ENCODE assay signal across 18 mouse cellular contexts in the genomic region with DNA sequence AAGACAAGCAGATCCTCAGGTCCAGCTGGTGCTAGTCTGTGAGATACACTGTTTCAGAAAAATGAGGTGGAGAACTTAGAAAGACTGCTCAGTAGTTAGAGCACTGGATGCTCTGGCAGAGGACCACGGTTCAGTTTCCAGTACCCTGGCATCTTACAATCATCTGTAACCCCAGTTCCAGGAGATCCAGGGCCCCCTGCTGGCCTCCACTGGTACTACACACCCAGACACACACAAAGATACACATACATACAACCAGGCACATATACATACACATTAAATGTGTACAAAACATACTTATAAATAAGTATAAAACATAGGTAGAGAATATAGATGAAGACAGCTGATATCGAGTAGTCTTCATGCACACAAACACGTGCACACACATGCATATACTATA.
DNase-seq lines count a peak whose midpoint lies in the region; ATAC-seq and TF ChIP-seq lines count a peak whose summit lies in the region.
"Had no signal": no experiment of that assay in that cellular context is flagged by ENCODE, and none has a peak within 500 bp of the region (broad histone marks: within the 10 kb centered on the region; RNA-seq: fewer than 3 reads in every experiment).

No protein-coding gene starts in this region.

- H3K4me2 ChIP-seq in hindbrain, postnatal 0 days (ENCODE audit: low read depth, low read length) = no peak overlapping the region
- no peak overlapping the region for H3K4me2 ChIP-seq in hindbrain, embryonic 16.5 days (ENCODE audit: low read length)
- no peak overlapping the region for H3K4me2 ChIP-seq in midbrain, embryonic 11.5 days
- no peak overlapping the region for H3K4me2 ChIP-seq in midbrain, embryonic 13.5 days (replicated peaks)
- H3K4me2 ChIP-seq: embryonic facial prominence, embryonic 13.5 days; hindbrain, embryonic 13.5 days; neural tube, embryonic 12.5 days had no signal

- ATAC-seq in hindbrain, postnatal 0 days = no peak
- no peak for ATAC-seq in hindbrain, embryonic 16.5 days
- no peak for ATAC-seq in midbrain, embryonic 11.5 days (ENCODE audit: low FRiP score)
- no peak for ATAC-seq in midbrain, embryonic 13.5 days
- ATAC-seq in G1E (ENCODE audit: extremely low read depth, insufficient number of reproducible peaks, low FRiP score, poor library complexity, severe bottlenecking) = no peak

- WGBS in hindbrain, postnatal 0 days = 90% methylated on average over 3 of the region's 3 CpGs
- WGBS in hindbrain, embryonic 16.5 days = 84% methylated on average over 3 of the region's 3 CpGs
- 84% methylated on average over 3 of the region's 3 CpGs for WGBS in midbrain, embryonic 11.5 days
- 95% methylated on average over 3 of the region's 3 CpGs for WGBS in midbrain, embryonic 13.5 days

- H3K4me1 ChIP-seq in hindbrain, postnatal 0 days (ENCODE audit: insufficient read depth, low read length) = no peaks in the 10 kb centered on the region
- no peaks in the 10 kb centered on the region; the same call in 1 of the 2 replicates for H3K4me1 ChIP-seq in hindbrain, embryonic 16.5 days (ENCODE audit: control insufficient read depth, insufficient read depth, low read depth, low read length)
- no peaks in the 10 kb centered on the region; the same call in 1 of the 2 replicates for H3K4me1 ChIP-seq in midbrain, embryonic 11.5 days (ENCODE audit: control insufficient read depth, insufficient read depth, low read length)
- peaks cover 9% of the 10 kb centered on the region for H3K4me1 ChIP-seq in midbrain, embryonic 13.5 days (replicated peaks)
- no peaks in the 10 kb centered on the region for H3K4me1 ChIP-seq in G1E (ENCODE audit: insufficient read depth, low read depth, low read length)

- peak; percentile 23; the same call in 1 of the 2 replicates for TF ChIP-seq CTCF in hindbrain, postnatal 0 days (IDR thresholded peaks at IDR 0.05; ENCODE audit: low read depth)
- 0 out of 2 replicates have a peak, but pooled peaks have one; percentile 8 for TF ChIP-seq CTCF in G1E (IDR thresholded peaks at IDR 0.05; ENCODE audit: low read depth, low read length)

- no peaks in the 10 kb centered on the region for H3K27me3 ChIP-seq in hindbrain, postnatal 0 days (ENCODE audit: insufficient read depth, low read length)
- no peaks in the 10 kb centered on the region for H3K27me3 ChIP-seq in hindbrain, embryonic 16.5 days (replicated peaks; ENCODE audit: control insufficient read depth, insufficient read depth, low read length)
- no peaks in the 10 kb centered on the region for H3K27me3 ChIP-seq in midbrain, embryonic 11.5 days (ENCODE audit: control insufficient read depth, insufficient read depth, low read length)
- H3K27me3 ChIP-seq in midbrain, embryonic 13.5 days = no peaks in the 10 kb centered on the region
- no peaks in the 10 kb centered on the region for H3K27me3 ChIP-seq in G1E (ENCODE audit: insufficient read depth, low read length)
- H3K27me3 ChIP-seq: embryonic facial prominence, embryonic 13.5 days; hindbrain, embryonic 13.5 days; megakaryocyte, embryonic 14.5 days; neural tube, embryonic 12.5 days had no signal

- H3K4me3 ChIP-seq in hindbrain, postnatal 0 days (ENCODE audit: low read length) = no peak overlapping the region
- H3K4me3 ChIP-seq in hindbrain, embryonic 16.5 days (ENCODE audit: low read length) = no peak overlapping the region
- H3K4me3 ChIP-seq in midbrain, embryonic 11.5 days (ENCODE audit: low read depth, low read length) = no peak overlapping the region
- no peak overlapping the region for H3K4me3 ChIP-seq in midbrain, embryonic 13.5 days (replicated peaks)
- H3K4me3 ChIP-seq in G1E (ENCODE audit: low read depth, low read length) = no peak overlapping the region
- H3K4me3 ChIP-seq: embryonic facial prominence, embryonic 13.5 days; hindbrain, embryonic 13.5 days; megakaryocyte, embryonic 14.5 days; neural tube, embryonic 12.5 days had no signal

- no peaks in the 10 kb centered on the region for H3K9me3 ChIP-seq in hindbrain, postnatal 0 days (ENCODE audit: low read length)
- no peaks in the 10 kb centered on the region; the same call in 1 of the 2 replicates for H3K9me3 ChIP-seq in hindbrain, embryonic 16.5 days (ENCODE audit: control insufficient read depth, low read length)
- peaks cover 4% of the 10 kb centered on the region; the same call in 1 of the 2 replicates for H3K9me3 ChIP-seq in midbrain, embryonic 11.5 days (ENCODE audit: control insufficient read depth, low read length)
- H3K9me3 ChIP-seq in midbrain, embryonic 13.5 days = no peaks in the 10 kb centered on the region; the same call in 1 of the 2 replicates
- H3K9me3 ChIP-seq in G1E (replicated peaks) = peaks cover 34% of the 10 kb centered on the region
- H3K9me3 ChIP-seq: embryonic facial prominence, embryonic 13.5 days; neural tube, embryonic 12.5 days had no signal

- DNase-seq in hindbrain, postnatal 0 days (ENCODE audit: low spot score) = no peak
- peak; percentile 21 for DNase-seq in midbrain, embryonic 11.5 days (ENCODE audit: low spot score, missing footprints)
- no peak for DNase-seq in G1E (ENCODE audit: low spot score)
- peak; percentile 37 for DNase-seq in naive thymus-derived CD4-positive, alpha-beta T cell, adult 2 months (ENCODE audit: low read depth)
- no peak for DNase-seq in neural tube, embryonic 10.5 days (ENCODE audit: extremely low spot score, low spot score)
- no peak for DNase-seq in cerebellum, adult 11 months
- DNase-seq: cerebellum, adult 11-12 months; gastrocnemius, postnatal 10 days; kidney, adult 18-20 months; kidney, postnatal 4 days; liver; thymus, postnatal 4 days had no signal

- no peak overlapping the region for H3K9ac ChIP-seq in hindbrain, postnatal 0 days (replicated peaks; ENCODE audit: low read length)
- no peak overlapping the region for H3K9ac ChIP-seq in hindbrain, embryonic 16.5 days (ENCODE audit: low read depth, low read length)
- H3K9ac ChIP-seq in midbrain, embryonic 11.5 days (ENCODE audit: low read length) = no peak overlapping the region
- no peak overlapping the region for H3K9ac ChIP-seq in midbrain, embryonic 13.5 days (replicated peaks)
- H3K9ac ChIP-seq: embryonic facial prominence, embryonic 13.5 days; hindbrain, embryonic 13.5 days; neural tube, embryonic 12.5 days had no signal

- no peaks in the 10 kb centered on the region for H3K36me3 ChIP-seq in hindbrain, postnatal 0 days (ENCODE audit: insufficient read depth, low read length)
- no peaks in the 10 kb centered on the region for H3K36me3 ChIP-seq in hindbrain, embryonic 16.5 days (ENCODE audit: control insufficient read depth, insufficient read depth, low read length)
- H3K36me3 ChIP-seq in midbrain, embryonic 11.5 days (ENCODE audit: control insufficient read depth, insufficient read depth, low read length) = no peaks in the 10 kb centered on the region
- H3K36me3 ChIP-seq in midbrain, embryonic 13.5 days = no peaks in the 10 kb centered on the region
- H3K36me3 ChIP-seq in G1E (replicated peaks) = no peaks in the 10 kb centered on the region
- H3K36me3 ChIP-seq: embryonic facial prominence, embryonic 13.5 days; hindbrain, embryonic 13.5 days; neural tube, embryonic 12.5 days had no signal

- no peak overlapping the region for H3K27ac ChIP-seq in hindbrain, postnatal 0 days
- H3K27ac ChIP-seq in hindbrain, embryonic 16.5 days (ENCODE audit: low read depth, low read length) = no peak overlapping the region
- no peak overlapping the region for H3K27ac ChIP-seq in midbrain, embryonic 11.5 days (ENCODE audit: low read depth, low read length)
- no peak overlapping the region for H3K27ac ChIP-seq in midbrain, embryonic 13.5 days
- H3K27ac ChIP-seq: embryonic facial prominence, embryonic 13.5 days; hindbrain, embryonic 13.5 days; neural tube, embryonic 12.5 days had no signal

Comparison
In these comparisons a context has a peak if more than half of its experiments do, and no peak if none do; other contexts are left out.
1. DNase-seq: peak in midbrain, embryonic 11.5 days (single experiment) and naive thymus-derived CD4-positive, alpha-beta T cell, adult 2 months (single experiment); none in hindbrain, postnatal 0 days (single experiment), G1E (single experiment), neural tube, embryonic 10.5 days (single experiment) and cerebellum, adult 11 months (single experiment).